Mouse (Mus musculus) bone marrow, adult 2 months (tissue): ENCODE data around the gene Nsd1.

Source experiments
- CTCF ChIP-seq: fragments of 200-500 bp; IDR thresholded peaks from 2 replicates; pipeline ENCODE4 v1.5.1; 2011; ENCODE audit warnings: low read length, control low read depth; ENCODE audit not compliant: control insufficient read depth, insufficient read depth
- POLR2A ChIP-seq: fragments of 200-500 bp; IDR thresholded peaks from 2 replicates; pipeline ENCODE4 v1.6.1; 2011; ENCODE audit warnings: low read depth, mild to moderate bottlenecking, control low read depth, low read length, borderline replicate concordance; ENCODE audit not compliant: control insufficient read depth

GRCm38 (mm10) chr13:55277203-55277602 is 67.6 kb downstream of the Nsd1 start:
- TF ChIP-seq POLR2A (no peak), CTCF (no peak)
